Mouse (Mus musculus): ENCODE results near the gene Hdac11. TPM values are rescaled to one million over a fixed set of nuclear protein-coding genes. Genes with fewer than 3 reads are reported as not detected.

Gene Hdac11
- polyA plus RNA-seq, 1 experiment: 1.5 TPM

DNA sequence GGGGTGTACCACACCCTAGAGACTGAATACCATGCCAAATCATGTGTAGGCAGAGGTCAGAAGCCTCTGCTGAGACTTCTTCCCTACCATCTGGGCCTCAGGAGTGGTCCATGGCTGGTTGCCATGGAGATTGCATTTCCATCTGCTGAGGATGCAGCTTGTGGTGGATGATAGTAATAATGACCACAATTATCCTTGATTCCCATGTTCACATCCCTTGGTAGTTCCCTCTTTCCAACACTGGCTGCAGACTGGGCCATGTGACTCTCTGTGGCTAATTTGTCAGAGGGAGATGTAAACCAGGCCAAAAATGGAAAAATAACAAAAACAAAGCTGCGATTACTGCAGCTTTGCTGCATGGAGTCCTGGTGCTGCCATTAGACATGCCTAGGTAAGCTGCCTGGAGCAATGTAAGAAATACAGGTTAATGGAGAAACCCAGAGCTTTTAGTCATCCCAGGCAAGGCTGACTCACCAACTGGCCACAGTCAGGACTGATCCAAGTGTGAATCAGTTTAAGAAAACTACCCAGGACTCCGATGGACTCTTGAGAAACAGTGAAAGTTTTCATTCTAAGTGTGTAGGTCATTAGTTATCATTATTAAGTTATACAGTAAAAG, 9.2 kb upstream of the Hdac11 start:
- H3K9me3 ChIP-seq (ENCODE audit: control insufficient read depth, low read length): peaks cover 12% of the 10 kb centered on the region
- H3K4me1 ChIP-seq (ENCODE audit: control insufficient read depth): peaks cover 34% of the 10 kb centered on the region
- TF ChIP-seq GATA1 (IDR thresholded peaks at IDR 0.05; ENCODE audit: low read length) (no peak), TAL1 (IDR thresholded peaks at IDR 0.05; ENCODE audit: low read length) (no peak)
- no peak overlapping the region for H3K4me3 ChIP-seq (replicated peaks)
- H3K36me3 ChIP-seq (ENCODE audit: control insufficient read depth): no peaks in the 10 kb centered on the region
- H3K27me3 ChIP-seq (ENCODE audit: control insufficient read depth): peaks cover 62% of the 10 kb centered on the region

DNA sequence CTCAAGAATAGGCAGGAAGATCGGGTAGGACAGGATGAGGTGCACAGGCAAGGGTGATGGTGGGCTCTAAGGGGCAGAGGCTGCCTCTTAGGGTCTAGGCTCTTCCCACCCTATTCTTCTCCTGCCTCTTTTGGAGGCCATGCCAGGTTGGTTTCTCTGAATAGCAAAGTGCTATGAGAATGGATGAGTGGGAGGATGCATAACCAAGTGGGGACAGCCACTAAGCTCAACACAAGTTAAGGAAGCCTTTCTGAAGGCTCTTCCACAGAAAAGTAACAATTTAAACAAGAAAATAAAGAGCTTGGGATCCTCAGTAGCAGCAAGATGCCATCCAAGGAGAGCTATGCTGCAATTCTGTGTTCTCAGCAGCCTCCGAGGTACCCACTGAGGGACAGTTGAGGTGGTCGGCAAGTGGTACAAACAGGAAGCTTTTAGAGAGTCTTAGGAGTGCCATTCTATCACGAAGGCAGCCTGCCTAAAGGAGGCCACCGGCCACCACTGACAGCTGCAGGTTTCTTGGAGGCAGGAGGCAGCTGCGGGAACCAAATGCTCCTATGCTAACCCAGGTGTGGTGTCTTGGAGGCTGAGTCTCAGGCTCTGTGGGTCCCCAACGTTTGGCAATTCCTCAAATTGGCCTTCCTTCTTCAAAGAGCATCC, 3.4 kb upstream of the Hdac11 start:
- Histone ChIP-seq H3K4me3 (replicated peaks) (peak overlapping the region; percentile 54), H3K4me1 (ENCODE audit: control insufficient read depth) (peaks cover 69% of the 10 kb centered on the region), H3K9me3 (ENCODE audit: control insufficient read depth, low read length) (peaks cover 6% of the 10 kb centered on the region), H3K27me3 (ENCODE audit: control insufficient read depth) (peaks cover 42% of the 10 kb centered on the region), H3K36me3 (ENCODE audit: control insufficient read depth) (peaks cover 10% of the 10 kb centered on the region)
- TF ChIP-seq TAL1 (IDR thresholded peaks at IDR 0.05; ENCODE audit: low read length) (no peak), GATA1 (IDR thresholded peaks at IDR 0.05; ENCODE audit: low read length) (no peak)

- TF ChIP-seq TAL1 (IDR thresholded peaks at IDR 0.05; ENCODE audit: low read length): no peak
- no peak for TF ChIP-seq GATA1 (IDR thresholded peaks at IDR 0.05; ENCODE audit: low read length)
- H3K9me3 ChIP-seq (ENCODE audit: control insufficient read depth, low read length): peaks cover 6% of the 10 kb centered on the region
- peaks cover 38% of the 10 kb centered on the region for H3K27me3 ChIP-seq (ENCODE audit: control insufficient read depth)
Observed at GRCm38 (mm10) chr6:91153549-91154064, 2.9 kb upstream of the Hdac11 start.

GRCm38 (mm10) chr6:91154685-91155084, 1.8 kb upstream of the Hdac11 start:
- no peak overlapping the region for H3K4me3 ChIP-seq (replicated peaks)
- peaks cover 25% of the 10 kb centered on the region for H3K36me3 ChIP-seq (ENCODE audit: control insufficient read depth)
- peaks cover 6% of the 10 kb centered on the region for H3K9me3 ChIP-seq (ENCODE audit: control insufficient read depth, low read length)
- no peak for TF ChIP-seq TAL1 (IDR thresholded peaks at IDR 0.05; ENCODE audit: low read length)
- peaks cover 33% of the 10 kb centered on the region for H3K27me3 ChIP-seq (ENCODE audit: control insufficient read depth)
- H3K4me1 ChIP-seq (ENCODE audit: control insufficient read depth): peaks cover 85% of the 10 kb centered on the region

More at GRCm38 (mm10) chr6:91153549-91154064, 2.9 kb upstream of the Hdac11 start:
- Histone ChIP-seq H3K4me1 (ENCODE audit: control insufficient read depth) (peaks cover 75% of the 10 kb centered on the region), H3K36me3 (ENCODE audit: control insufficient read depth) (peaks cover 16% of the 10 kb centered on the region), H3K4me3 (replicated peaks) (peak overlapping the region; percentile 54)

DNA sequence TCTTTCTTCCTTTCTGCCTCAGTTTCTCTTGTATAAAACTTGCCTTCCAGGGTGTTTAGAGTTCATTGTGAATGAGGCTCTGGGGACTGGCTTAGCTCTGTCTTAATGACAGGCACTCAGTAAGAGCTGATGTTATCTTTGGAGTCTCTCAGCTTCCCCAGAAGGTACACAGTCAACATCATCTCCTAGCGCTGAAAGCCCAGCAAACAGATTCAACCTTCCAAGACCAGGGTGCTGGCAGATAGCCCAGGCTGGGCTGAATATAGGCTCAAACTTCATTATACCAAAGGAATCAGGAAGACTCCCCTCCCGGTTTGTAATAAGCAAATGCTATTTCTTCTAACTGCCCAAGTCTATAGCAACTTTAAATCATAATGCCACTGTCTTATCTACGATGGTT, 1.2 kb upstream of the Hdac11 start:
- TF ChIP-seq TAL1 (IDR thresholded peaks at IDR 0.05; ENCODE audit: low read length): no peak
- no peak for TF ChIP-seq GATA1 (IDR thresholded peaks at IDR 0.05; ENCODE audit: low read length)
- H3K9me3 ChIP-seq (ENCODE audit: control insufficient read depth, low read length): peaks cover 6% of the 10 kb centered on the region
- peaks cover 91% of the 10 kb centered on the region for H3K4me1 ChIP-seq (ENCODE audit: control insufficient read depth)
- peaks cover 30% of the 10 kb centered on the region for H3K36me3 ChIP-seq (ENCODE audit: control insufficient read depth)
- H3K4me3 ChIP-seq (replicated peaks): no peak overlapping the region
- peaks cover 29% of the 10 kb centered on the region for H3K27me3 ChIP-seq (ENCODE audit: control insufficient read depth)

DNA sequence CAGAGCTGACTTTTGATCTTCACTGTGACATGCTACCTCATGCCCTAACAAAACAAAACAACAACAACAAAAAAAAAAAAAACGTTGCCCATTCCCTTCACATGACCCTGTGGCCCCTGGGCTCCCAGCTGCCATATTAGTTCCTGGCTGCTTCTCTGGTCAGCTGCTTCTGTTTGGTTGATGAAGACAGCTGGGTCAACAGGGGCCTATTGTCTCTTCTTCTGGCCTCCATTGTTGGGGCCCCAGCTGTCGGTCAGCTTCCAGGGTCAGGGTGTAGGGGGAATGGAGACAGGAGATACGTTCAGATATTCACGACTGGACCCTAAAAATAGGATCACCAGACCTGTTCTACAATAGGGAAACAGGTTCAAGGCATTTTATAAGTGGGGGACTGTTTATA, 403 bp upstream of the Hdac11 start:
- Histone ChIP-seq H3K27me3 (ENCODE audit: control insufficient read depth) (peaks cover 28% of the 10 kb centered on the region), H3K9me3 (ENCODE audit: control insufficient read depth, low read length) (peaks cover 2% of the 10 kb centered on the region; the same call in 1 of the 2 replicates), H3K4me1 (ENCODE audit: control insufficient read depth) (peaks cover 97% of the 10 kb centered on the region), H3K4me3 (replicated peaks) (peak overlapping the region; percentile 85), H3K36me3 (ENCODE audit: control insufficient read depth) (peaks cover 37% of the 10 kb centered on the region)
- TF ChIP-seq TAL1 (IDR thresholded peaks at IDR 0.05; ENCODE audit: low read length) (no peak), GATA1 (IDR thresholded peaks at IDR 0.05; ENCODE audit: low read length) (no peak)

DNA sequence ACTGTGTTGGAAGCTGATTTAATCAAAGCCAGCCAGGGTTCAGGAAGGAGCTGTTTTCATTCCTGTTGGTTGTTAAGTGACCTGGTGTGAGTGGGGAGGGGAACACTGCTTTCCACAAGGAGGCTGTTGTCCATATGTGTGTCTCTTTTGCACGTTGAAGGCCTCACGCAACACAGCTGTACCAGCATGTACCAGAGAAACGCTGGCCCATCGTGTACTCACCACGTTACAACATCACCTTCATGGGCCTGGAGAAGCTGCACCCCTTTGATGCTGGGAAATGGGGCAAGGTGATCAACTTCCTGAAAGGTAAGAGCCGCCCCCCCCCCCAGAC, 739 bp downstream of the Hdac11 start:
- Histone ChIP-seq H3K36me3 (ENCODE audit: control insufficient read depth) (peaks cover 48% of the 10 kb centered on the region), H3K4me1 (ENCODE audit: control insufficient read depth) (peaks cover 97% of the 10 kb centered on the region), H3K9me3 (ENCODE audit: control insufficient read depth, low read length) (peaks cover under 1% of the 10 kb centered on the region; the same call in 1 of the 2 replicates), H3K27me3 (ENCODE audit: control insufficient read depth) (peaks cover 18% of the 10 kb centered on the region), H3K4me3 (replicated peaks) (peak overlapping the region; percentile 85)
- TF ChIP-seq GATA1 (IDR thresholded peaks at IDR 0.05; ENCODE audit: low read length): no peak
- no peak for TF ChIP-seq TAL1 (IDR thresholded peaks at IDR 0.05; ENCODE audit: low read length)

DNA sequence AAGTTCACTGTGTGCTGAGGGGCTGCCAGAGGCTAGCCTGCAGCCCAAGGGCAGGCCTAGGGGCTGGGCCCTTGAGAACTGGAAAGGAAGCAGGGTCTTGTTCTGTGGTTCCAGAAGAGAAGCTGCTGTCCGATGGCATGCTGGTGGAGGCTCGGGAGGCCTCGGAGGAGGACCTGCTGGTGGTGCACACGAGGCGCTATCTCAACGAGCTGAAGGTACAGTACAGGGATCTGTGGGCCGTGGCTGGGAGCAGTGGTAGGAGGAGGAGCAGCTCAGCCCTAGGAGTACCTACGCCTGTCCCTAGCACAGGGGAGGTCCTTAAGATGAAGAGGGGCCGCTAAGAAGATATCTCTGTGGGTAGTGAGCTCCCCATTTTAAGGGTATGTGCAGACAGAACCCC, 2.6 kb downstream of the Hdac11 start:
- TF ChIP-seq TAL1 (IDR thresholded peaks at IDR 0.05; ENCODE audit: low read length) (no peak), GATA1 (IDR thresholded peaks at IDR 0.05; ENCODE audit: low read length) (no peak)
- Histone ChIP-seq H3K9me3 (ENCODE audit: control insufficient read depth, low read length) (peaks cover 4% of the 10 kb centered on the region), H3K36me3 (ENCODE audit: control insufficient read depth) (peaks cover 54% of the 10 kb centered on the region), H3K4me1 (ENCODE audit: control insufficient read depth) (peaks cover 99% of the 10 kb centered on the region), H3K27me3 (ENCODE audit: control insufficient read depth) (no peaks in the 10 kb centered on the region; the same call in 1 of the 2 replicates), H3K4me3 (replicated peaks) (peak overlapping the region; percentile 85)

- peaks cover 99% of the 10 kb centered on the region for H3K4me1 ChIP-seq (ENCODE audit: control insufficient read depth)
- no peak for TF ChIP-seq TAL1 (IDR thresholded peaks at IDR 0.05; ENCODE audit: low read length)
- TF ChIP-seq GATA1 (IDR thresholded peaks at IDR 0.05; ENCODE audit: low read length): no peak
Observed at GRCm38 (mm10) chr6:91160399-91160798, 3.9 kb downstream of the Hdac11 start.

More at GRCm38 (mm10) chr6:91160399-91160798, 3.9 kb downstream of the Hdac11 start:
- H3K27me3 ChIP-seq (ENCODE audit: control insufficient read depth): no peaks in the 10 kb centered on the region
- no peak overlapping the region for H3K4me3 ChIP-seq (replicated peaks)
- peaks cover 66% of the 10 kb centered on the region for H3K36me3 ChIP-seq (ENCODE audit: control insufficient read depth)
- peaks cover 4% of the 10 kb centered on the region for H3K9me3 ChIP-seq (ENCODE audit: control insufficient read depth, low read length)
